Mouse (Mus musculus): ENCODE measurements around the gene C1qtnf1. TPM values are rescaled to one million over a fixed set of nuclear protein-coding genes. Genes with fewer than 3 reads are reported as not detected.
"Not testable (repeated sequence)": the region's sequence is repeated elsewhere in the genome, so short reads cannot be mapped to it uniquely, and the experiment has no call there.

The C1qtnf1 gene
- polyA plus RNA-seq (2015; fragmentation: Nextera tagmentation; extraction: Ambion mirVana) = 7.1 and 7.3 TPM in 2 replicates

DNA sequence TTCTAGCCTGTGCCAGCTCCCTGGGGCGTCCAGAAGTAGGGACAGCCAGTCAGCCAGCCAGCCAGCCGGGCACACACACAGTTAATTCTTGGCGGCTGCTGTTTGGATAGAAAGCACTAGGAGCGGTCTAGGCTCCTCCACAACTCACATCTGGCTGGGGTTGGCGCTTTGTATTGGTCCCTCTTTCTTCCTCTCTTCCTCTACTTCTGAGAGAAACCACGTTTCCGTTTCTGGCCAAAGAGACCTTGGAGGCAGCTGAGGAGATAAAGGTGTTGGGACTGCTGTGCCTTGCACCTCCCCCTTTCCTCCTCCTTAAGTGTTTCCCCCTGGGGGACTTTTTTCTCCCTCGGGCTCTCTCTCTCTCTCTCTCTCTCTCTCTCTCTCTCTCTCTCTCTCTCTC lies at the start of gene C1qtnf1:
Gene C1qtnf1 (plus strand): TSS at position 218 of the 400 bp plus-strand sequence.
- H3K9ac ChIP-seq (ENCODE audit: low read depth, low read length) = peak within 1 kb of the TSS; percentile 59
- H3K4me3 ChIP-seq (ENCODE audit: low read length) = peak within 1 kb of the TSS; percentile 39
- 0 out of 2 replicates have a peak, but pooled peaks cover 2% of the 10 kb centered on the region for H3K27me3 ChIP-seq (replicated peaks; ENCODE audit: control insufficient read depth, insufficient read depth, low read length)
- peak; percentile 31; the same call in 1 of the 2 replicates for ATAC-seq
- H3K27ac ChIP-seq (ENCODE audit: low read length) = peak within 1 kb of the TSS; percentile 56
- peak within 1 kb of the TSS; percentile 56 for H3K4me2 ChIP-seq (ENCODE audit: low read depth, low read length)
- H3K36me3 ChIP-seq (ENCODE audit: control insufficient read depth, insufficient read depth, low read length) = no peaks in the 10 kb centered on the region
- no peaks in the 10 kb centered on the region for H3K9me3 ChIP-seq (ENCODE audit: control insufficient read depth, low read length)
- WGBS = 2% methylated on average over 8 of the region's 8 CpGs
- peaks cover 36% of the 10 kb centered on the region for H3K4me1 ChIP-seq (ENCODE audit: control insufficient read depth, insufficient read depth, low read length)

GRCm38 (mm10) chr11:118378656-118379055 lies 49.3 kb upstream of the C1qtnf1 start:
- no peak for ATAC-seq
- Histone ChIP-seq H3K27ac (ENCODE audit: low read length) (no peak overlapping the region), H3K9ac (ENCODE audit: low read depth, low read length) (no peak overlapping the region), H3K27me3 (replicated peaks; ENCODE audit: control insufficient read depth, insufficient read depth, low read length) (no peaks in the 10 kb centered on the region), H3K36me3 (ENCODE audit: control insufficient read depth, insufficient read depth, low read length) (no peaks in the 10 kb centered on the region), H3K4me1 (ENCODE audit: control insufficient read depth, insufficient read depth, low read length) (no peaks in the 10 kb centered on the region), H3K9me3 (ENCODE audit: control insufficient read depth, low read length) (no peaks in the 10 kb centered on the region), H3K4me2 (ENCODE audit: low read depth, low read length) (no peak overlapping the region), H3K4me3 (ENCODE audit: low read length) (no peak overlapping the region)
- WGBS = 86% methylated on average over 6 of the region's 6 CpGs

DNA sequence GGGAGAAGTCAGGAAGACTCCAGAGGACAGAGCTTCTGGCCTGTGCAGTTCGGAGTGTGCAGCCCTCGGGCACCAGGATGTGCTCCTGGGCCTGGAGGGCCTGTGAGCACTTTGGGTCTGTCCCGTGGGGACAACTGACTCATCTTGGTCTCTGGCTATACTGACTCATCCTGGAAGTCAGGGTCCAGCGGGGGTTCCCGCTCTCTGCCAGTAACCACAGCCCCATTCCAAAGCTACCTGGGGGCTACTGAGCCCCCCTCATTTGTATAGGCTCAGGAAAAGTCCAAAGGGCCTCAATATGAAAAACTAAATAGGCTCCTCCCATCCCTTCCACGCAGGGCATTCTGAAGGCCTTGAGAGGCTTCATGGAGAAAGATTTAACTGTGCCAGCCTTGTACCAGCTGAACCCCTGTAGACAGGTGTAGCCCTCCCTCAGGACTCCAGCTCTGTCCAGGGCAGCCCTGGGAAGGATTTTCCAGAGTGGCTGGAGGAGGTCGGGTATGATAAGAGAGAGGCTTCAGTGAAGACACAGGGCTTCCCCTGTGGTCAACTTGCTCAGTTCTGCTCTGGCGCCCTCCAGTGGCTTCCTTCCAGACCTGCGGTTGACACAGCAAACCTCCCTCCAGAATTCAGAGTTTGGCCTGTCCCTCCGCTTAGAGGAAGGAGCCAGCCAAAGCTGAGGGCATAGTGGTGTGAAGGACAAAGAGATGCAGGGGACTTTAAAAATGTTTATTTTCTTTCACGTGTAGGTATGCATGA lies 48.6 kb upstream of the C1qtnf1 start:
- no peaks in the 10 kb centered on the region for H3K27me3 ChIP-seq (replicated peaks; ENCODE audit: control insufficient read depth, insufficient read depth, low read length)
- no peaks in the 10 kb centered on the region for H3K4me1 ChIP-seq (ENCODE audit: control insufficient read depth, insufficient read depth, low read length)
- no peaks in the 10 kb centered on the region for H3K36me3 ChIP-seq (ENCODE audit: control insufficient read depth, insufficient read depth, low read length)
- no peaks in the 10 kb centered on the region for H3K9me3 ChIP-seq (ENCODE audit: control insufficient read depth, low read length)
- no peak overlapping the region for H3K4me2 ChIP-seq (ENCODE audit: low read depth, low read length)
- no peak overlapping the region for H3K4me3 ChIP-seq (ENCODE audit: low read length)
- 42% methylated on average over 11 of the region's 11 CpGs for WGBS
- H3K27ac ChIP-seq (ENCODE audit: low read length) = no peak overlapping the region
- H3K9ac ChIP-seq (ENCODE audit: low read depth, low read length) = no peak overlapping the region
- ATAC-seq = peak; percentile 63

GRCm38 (mm10) chr11:118387816-118388215 lies 40.2 kb upstream of the C1qtnf1 start:
- not testable (repeated sequence) for H3K27ac ChIP-seq (ENCODE audit: low read length); H3K9ac ChIP-seq (ENCODE audit: low read depth, low read length); H3K4me3 ChIP-seq (ENCODE audit: low read length); H3K9me3 ChIP-seq (ENCODE audit: control insufficient read depth, low read length); ATAC-seq; H3K4me2 ChIP-seq (ENCODE audit: low read depth, low read length); H3K36me3 ChIP-seq (ENCODE audit: control insufficient read depth, insufficient read depth, low read length); H3K4me1 ChIP-seq (ENCODE audit: control insufficient read depth, insufficient read depth, low read length); H3K27me3 ChIP-seq (replicated peaks; ENCODE audit: control insufficient read depth, insufficient read depth, low read length)
- 93% methylated on average over 13 of the region's 13 CpGs for WGBS

- peaks cover 28% of the 10 kb centered on the region for H3K36me3 ChIP-seq (ENCODE audit: control insufficient read depth, insufficient read depth, low read length)
- ATAC-seq = no peak
- 69% methylated on average over 5 of the region's 5 CpGs for WGBS
These were observed 34.0 kb upstream of the C1qtnf1 start for GRCm38 (mm10) chr11:118393991-118394390.

DNA sequence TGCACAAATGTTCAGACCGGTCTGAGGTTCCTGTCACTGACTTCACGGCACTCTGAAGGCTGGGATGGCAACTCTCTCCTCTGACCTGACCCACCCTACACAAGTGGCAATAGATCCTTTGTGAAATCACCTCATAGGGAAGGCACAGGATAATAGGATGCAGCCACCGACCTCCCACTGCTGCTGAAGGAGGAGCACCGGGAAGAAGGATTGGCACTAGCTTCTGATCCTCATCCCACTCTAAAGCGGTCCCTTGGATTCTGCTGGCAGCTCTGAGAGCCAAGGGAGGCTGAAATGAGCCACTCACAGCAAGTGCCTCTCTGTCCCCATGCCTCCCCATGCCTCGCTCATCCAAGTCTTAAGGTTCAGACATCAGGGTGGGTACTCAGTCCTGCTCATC lies 33.5 kb upstream of the C1qtnf1 start:
- no peaks in the 10 kb centered on the region for H3K9me3 ChIP-seq (ENCODE audit: control insufficient read depth, low read length)
- H3K4me1 ChIP-seq (ENCODE audit: control insufficient read depth, insufficient read depth, low read length) = peaks cover 2% of the 10 kb centered on the region; the same call in 1 of the 2 replicates
- WGBS = 67% methylated on average over 6 of the region's 6 CpGs
- peaks cover 28% of the 10 kb centered on the region for H3K36me3 ChIP-seq (ENCODE audit: control insufficient read depth, insufficient read depth, low read length)
- no peak overlapping the region for H3K27ac ChIP-seq (ENCODE audit: low read length)
- ATAC-seq = no peak
- H3K4me3 ChIP-seq (ENCODE audit: low read length) = no peak overlapping the region
- no peaks in the 10 kb centered on the region for H3K27me3 ChIP-seq (replicated peaks; ENCODE audit: control insufficient read depth, insufficient read depth, low read length)
- no peak overlapping the region for H3K4me2 ChIP-seq (ENCODE audit: low read depth, low read length)
- no peak overlapping the region for H3K9ac ChIP-seq (ENCODE audit: low read depth, low read length)

More at GRCm38 (mm10) chr11:118393991-118394390, 34.0 kb upstream of the C1qtnf1 start:
- H3K4me2 ChIP-seq (ENCODE audit: low read depth, low read length) = no peak overlapping the region
- H3K27me3 ChIP-seq (replicated peaks; ENCODE audit: control insufficient read depth, insufficient read depth, low read length) = no peaks in the 10 kb centered on the region
- no peak overlapping the region for H3K4me3 ChIP-seq (ENCODE audit: low read length)
- no peak overlapping the region for H3K9ac ChIP-seq (ENCODE audit: low read depth, low read length)
- H3K27ac ChIP-seq (ENCODE audit: low read length) = no peak overlapping the region
- no peaks in the 10 kb centered on the region for H3K9me3 ChIP-seq (ENCODE audit: control insufficient read depth, low read length)
- H3K4me1 ChIP-seq (ENCODE audit: control insufficient read depth, insufficient read depth, low read length) = no peaks in the 10 kb centered on the region

DNA sequence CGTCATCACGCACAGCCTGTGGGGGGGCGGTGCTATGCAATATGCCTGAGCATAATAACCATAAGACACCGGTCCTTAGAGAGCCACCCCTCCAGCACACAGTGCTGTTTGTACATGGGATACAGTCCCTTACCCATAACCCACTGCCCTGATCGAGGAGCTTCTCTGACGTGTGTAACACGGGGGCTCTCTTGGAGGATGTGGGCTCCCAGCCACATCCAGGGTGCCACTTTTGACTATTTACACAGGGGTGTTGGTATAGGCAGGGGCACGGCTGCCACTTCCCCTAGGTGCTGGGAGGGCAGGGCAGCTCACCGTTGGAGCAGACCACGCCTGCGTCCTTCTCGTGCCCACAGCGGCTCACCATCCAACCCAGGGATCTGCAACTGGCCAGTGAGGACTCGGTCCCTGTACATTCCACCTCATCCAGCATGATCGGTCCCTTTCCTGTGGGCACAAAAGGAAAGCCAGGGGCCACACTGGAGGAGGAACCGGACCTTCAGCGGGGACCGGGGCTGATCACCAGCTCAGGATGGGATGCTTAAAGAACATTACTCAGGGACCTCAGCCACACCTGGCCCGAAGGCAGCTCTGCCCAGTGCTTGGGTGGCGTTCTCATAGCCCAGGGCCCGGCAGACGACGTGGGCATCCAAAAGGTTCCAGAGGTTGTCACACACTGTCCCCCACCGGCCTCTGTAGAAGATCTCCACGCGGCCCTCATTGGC lies 30.0 kb upstream of the C1qtnf1 start:
- peaks cover 28% of the 10 kb centered on the region for H3K36me3 ChIP-seq (ENCODE audit: control insufficient read depth, insufficient read depth, low read length)
- H3K4me3 ChIP-seq (ENCODE audit: low read length) = no peak overlapping the region
- no peak for ATAC-seq
- no peak overlapping the region for H3K4me2 ChIP-seq (ENCODE audit: low read depth, low read length)
- H3K27ac ChIP-seq (ENCODE audit: low read length) = no peak overlapping the region
- H3K4me1 ChIP-seq (ENCODE audit: control insufficient read depth, insufficient read depth, low read length) = peaks cover 32% of the 10 kb centered on the region
- H3K9me3 ChIP-seq (ENCODE audit: control insufficient read depth, low read length) = no peaks in the 10 kb centered on the region
- WGBS = 92% methylated on average over 26 of the region's 26 CpGs
- H3K27me3 ChIP-seq (replicated peaks; ENCODE audit: control insufficient read depth, insufficient read depth, low read length) = no peaks in the 10 kb centered on the region
- H3K9ac ChIP-seq (ENCODE audit: low read depth, low read length) = no peak overlapping the region

- ATAC-seq = peak; percentile 66
- Histone ChIP-seq H3K9me3 (ENCODE audit: control insufficient read depth, low read length) (no peaks in the 10 kb centered on the region), H3K27me3 (replicated peaks; ENCODE audit: control insufficient read depth, insufficient read depth, low read length) (no peaks in the 10 kb centered on the region), H3K4me1 (ENCODE audit: control insufficient read depth, insufficient read depth, low read length) (peaks cover 32% of the 10 kb centered on the region), H3K36me3 (ENCODE audit: control insufficient read depth, insufficient read depth, low read length) (peaks cover 21% of the 10 kb centered on the region), H3K9ac (ENCODE audit: low read depth, low read length) (peak overlapping the region; percentile 72), H3K4me3 (ENCODE audit: low read length) (peak overlapping the region; percentile 50), H3K4me2 (ENCODE audit: low read depth, low read length) (peak overlapping the region; percentile 69), H3K27ac (ENCODE audit: low read length) (peak overlapping the region; percentile 95)
- WGBS = 48% methylated on average over 5 of the region's 5 CpGs
These were observed 28.0 kb upstream of the C1qtnf1 start for GRCm38 (mm10) chr11:118399891-118400565.

DNA sequence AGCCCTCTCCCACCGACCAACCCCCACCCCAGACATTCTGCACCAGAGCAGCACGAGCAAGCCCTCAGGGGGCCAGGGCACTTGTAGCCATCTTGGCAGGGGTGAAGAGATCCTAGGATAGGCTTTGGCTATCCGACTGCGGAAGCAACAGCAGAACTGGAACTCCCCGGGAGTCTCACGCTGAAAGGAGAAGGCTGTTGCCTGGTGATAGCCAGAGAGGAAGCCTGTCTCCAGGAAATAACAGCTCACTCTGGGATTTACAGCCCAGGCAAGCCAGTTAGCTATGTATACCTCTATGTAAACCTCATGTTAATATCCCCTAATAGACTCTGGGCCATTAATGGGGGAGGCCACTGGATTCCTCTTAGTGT lies 27.5 kb upstream of the C1qtnf1 start:
- WGBS = 12% methylated on average over 6 of the region's 6 CpGs
- Histone ChIP-seq H3K9me3 (ENCODE audit: control insufficient read depth, low read length) (no peaks in the 10 kb centered on the region), H3K4me1 (ENCODE audit: control insufficient read depth, insufficient read depth, low read length) (peaks cover 32% of the 10 kb centered on the region), H3K36me3 (ENCODE audit: control insufficient read depth, insufficient read depth, low read length) (peaks cover 19% of the 10 kb centered on the region), H3K4me3 (ENCODE audit: low read length) (peak overlapping the region; percentile 50), H3K27me3 (replicated peaks; ENCODE audit: control insufficient read depth, insufficient read depth, low read length) (no peaks in the 10 kb centered on the region), H3K9ac (ENCODE audit: low read depth, low read length) (peak overlapping the region; percentile 72), H3K27ac (ENCODE audit: low read length) (peak overlapping the region; percentile 95), H3K4me2 (ENCODE audit: low read depth, low read length) (peak overlapping the region; percentile 69)
- peak; percentile 41 for ATAC-seq

All from intestine, embryonic 16.5 days (tissue).